Mouse (Mus musculus): ENCODE measurements at regions not wholly inside any gene's neighbourhood (a gene's known extent, or its start where the extent isn't known, plus 50 kb on each side); places are given as distances from the start of the nearest gene placed in this dataset.

DNA sequence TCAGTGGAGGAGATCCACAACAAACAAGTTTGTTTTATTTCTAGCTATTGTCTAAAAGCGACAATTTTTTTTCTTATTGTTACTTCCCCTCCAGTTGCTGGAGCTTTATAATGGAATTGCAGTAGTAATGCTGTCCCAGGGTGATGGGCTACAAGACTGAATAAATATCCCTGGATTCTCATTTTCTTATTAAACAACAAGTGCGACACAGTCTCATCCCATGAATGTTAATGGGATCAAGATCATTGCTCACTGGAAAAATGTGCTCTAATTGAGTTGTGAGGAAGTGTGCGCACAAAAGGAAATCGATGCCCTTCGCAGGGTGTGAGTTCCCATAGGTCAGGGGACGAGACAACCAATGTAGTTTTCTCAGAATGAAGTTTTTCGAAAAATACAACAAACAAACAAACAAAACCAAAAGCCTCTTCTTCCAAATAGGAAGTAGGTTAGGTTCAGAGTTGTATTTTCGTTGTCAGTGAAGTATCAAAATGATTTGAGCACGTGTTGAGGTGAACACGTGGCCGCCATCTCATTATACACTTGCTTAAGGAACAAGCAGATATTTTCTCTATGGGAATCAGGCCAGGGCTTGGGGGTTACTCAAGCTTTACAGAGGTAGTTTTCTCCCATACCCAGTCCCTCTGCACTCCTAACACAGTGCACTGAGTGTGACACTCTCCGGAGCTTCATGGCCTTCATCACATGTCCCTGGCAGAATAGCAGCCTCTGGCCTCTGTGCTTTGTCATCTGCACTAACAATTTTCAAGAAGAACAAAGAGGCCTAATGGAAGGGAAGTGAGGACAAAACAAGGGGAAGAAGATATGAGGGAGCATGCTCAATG, 205.7 kb downstream of the Rnf152 start:
- TF ChIP-seq CTCF (IDR thresholded peaks at IDR 0.05; ENCODE audit: low read depth, low read length) (no peak), TAL1 (conservative IDR thresholded peaks at IDR 0.05; ENCODE audit: low read depth, low read length) (no peak), POLR2AphosphoS5 (IDR thresholded peaks at IDR 0.05; ENCODE audit: insufficient replicate concordance, low read depth, low read length) (no peak), GATA2 (IDR thresholded peaks at IDR 0.05; ENCODE audit: borderline replicate concordance, low read depth, low read length) (no peak)
